Mouse (Mus musculus) thymus, postnatal 25 days (tissue): ENCODE data around the gene Slc25a15.
A peak's percentile ranks its signal among the peaks of the same experiment; 100 is the strongest.

Source experiments
- DNase-seq: peaks from one replicate; pipeline ENCODE4 v3.0.0; 2022

The Slc25a15 gene

GRCm38 (mm10) chr8:22398142-22398951, at the start of gene Slc25a15:
Gene Slc25a15, minus strand, starts transcription at chr8:22398597.
- peak; percentile 93 for DNase-seq

GRCm38 (mm10) chr8:22411971-22412370, 13.6 kb upstream of the Slc25a15 start:
- no peak for DNase-seq

- DNase-seq = peak; percentile 78
Measured at GRCm38 (mm10) chr8:22411282-22411702, 12.9 kb upstream of the Slc25a15 start, which contains the start of gene Mrps31. Gene Mrps31, plus strand, starts transcription at chr8:22411361.

GRCm38 (mm10) chr8:22410688-22411281, 12.4 kb upstream of the Slc25a15 start:
- DNase-seq = no peak

GRCm38 (mm10) chr8:22405733-22406132, 7.3 kb upstream of the Slc25a15 start:
- DNase-seq = no peak

GRCm38 (mm10) chr8:22403235-22403634, 4.8 kb upstream of the Slc25a15 start:
- no peak for DNase-seq

GRCm38 (mm10) chr8:22400593-22400992, 2.2 kb upstream of the Slc25a15 start:
- no peak for DNase-seq

- no peak for DNase-seq
Measured at GRCm38 (mm10) chr8:22399285-22399880, 986 bp upstream of the Slc25a15 start.

GRCm38 (mm10) chr8:22397811-22398141, 621 bp downstream of the Slc25a15 start:
- no peak for DNase-seq

GRCm38 (mm10) chr8:22395256-22395655, 3.1 kb downstream of the Slc25a15 start:
- DNase-seq = no peak

- DNase-seq = no peak
Measured at GRCm38 (mm10) chr8:22394471-22394870, 3.9 kb downstream of the Slc25a15 start.

GRCm38 (mm10) chr8:22390766-22391463, 7.5 kb downstream of the Slc25a15 start:
- DNase-seq = no peak

- DNase-seq = no peak
Measured at GRCm38 (mm10) chr8:22389874-22390273, 8.5 kb downstream of the Slc25a15 start.

- DNase-seq = no peak
Measured at GRCm38 (mm10) chr8:22385158-22385557, 13.2 kb downstream of the Slc25a15 start.

GRCm38 (mm10) chr8:22382824-22383595, 15.4 kb downstream of the Slc25a15 start:
- no peak for DNase-seq

- no peak for DNase-seq
Measured at GRCm38 (mm10) chr8:22380934-22381333, 17.5 kb downstream of the Slc25a15 start.

- peak; percentile 70 for DNase-seq
Measured at GRCm38 (mm10) chr8:22376903-22377302, 21.5 kb downstream of the Slc25a15 start.

GRCm38 (mm10) chr8:22376311-22376710, 22.1 kb downstream of the Slc25a15 start:
- no peak for DNase-seq

- DNase-seq = no peak
Measured at GRCm38 (mm10) chr8:22359882-22360281, 38.5 kb downstream of the Slc25a15 start.

GRCm38 (mm10) chr8:22359359-22359758, 39.0 kb downstream of the Slc25a15 start:
- DNase-seq = no peak

- no peak for DNase-seq
Measured at GRCm38 (mm10) chr8:22335426-22335825, 63.0 kb downstream of the Slc25a15 start.
